Mouse (Mus musculus) MEL (cell line): ENCODE measurements at regions not wholly inside any gene's neighbourhood (a gene's known extent, or its start where the extent isn't known, plus 50 kb on each side); places are given as distances from the start of the nearest gene placed in this dataset.

Experiments used
- DNase-seq: peaks from one replicate; pipeline ENCODE4 v3.0.0; 2011; ENCODE audit warnings: low read depth, low spot score
- H3K27ac ChIP-seq: 2 replicates; pipeline ENCODE4 v1.5.1; 2012; ENCODE audit warnings: low read depth, mild to moderate bottlenecking, control low read depth, low read length, moderate library complexity; ENCODE audit not compliant: control insufficient read depth
- H3K27me3 ChIP-seq, 2 experiments: fragments of 150-350 bp in 1 of 2; sonication (generic) in 1 of 2; 2 replicates each; pipeline ENCODE4 v1.6.1; 2012; ENCODE audit warnings: low read length in 2 of 2, mild to moderate bottlenecking in 2 of 2, improper control_type of control experiment in 1 of 2, moderate library complexity in 1 of 2; ENCODE audit not compliant: insufficient read depth in 2 of 2, control insufficient read depth in 1 of 2
- H3K36me3 ChIP-seq, 2 experiments: 2 replicates each; pipeline ENCODE4 v1.6.1; 2012 to 2014; ENCODE audit warnings: low read length in 2 of 2, improper control_type of control experiment in 1 of 2, inconsistent platforms in 1 of 2, mild to moderate bottlenecking in 1 of 2; ENCODE audit not compliant: insufficient read depth in 2 of 2, control insufficient read depth in 1 of 2
- H3K4me1 ChIP-seq, 2 experiments: fragments of 150-350 bp in 1 of 2; sonication (generic) in 1 of 2; 2 replicates each; pipeline ENCODE4 v1.6.1; 2012; ENCODE audit warnings: low read length in 2 of 2, improper control_type of control experiment in 1 of 2, mild to moderate bottlenecking in 1 of 2; ENCODE audit not compliant: insufficient read depth in 2 of 2, control insufficient read depth in 1 of 2
- H3K4me3 ChIP-seq, 2 experiments: fragments of 150-350 bp in 1 of 2; sonication (generic) in 1 of 2; 2 replicates each; pipeline ENCODE4 v1.5.1; 2012; ENCODE audit warnings: low read depth in 2 of 2, low read length in 2 of 2, mild to moderate bottlenecking in 2 of 2, moderate library complexity in 2 of 2, control low read depth in 1 of 2, improper control_type of control experiment in 1 of 2; ENCODE audit not compliant: control insufficient read depth in 1 of 2, insufficient read depth in 1 of 2
- H3K79me2 ChIP-seq: 2 replicates; pipeline ENCODE4 v1.6.1; 2012; ENCODE audit warnings: mild to moderate bottlenecking, low read length, moderate library complexity; ENCODE audit not compliant: control insufficient read depth, poor library complexity, insufficient read depth
- H3K9ac ChIP-seq: 2 replicates; pipeline ENCODE4 v1.6.1; 2012; ENCODE audit warnings: low read depth, mild to moderate bottlenecking, control low read depth, low read length, moderate library complexity; ENCODE audit not compliant: control insufficient read depth, poor library complexity, severe bottlenecking
- H3K9me3 ChIP-seq: fragments of 150-350 bp; sonication (generic); replicated peaks from 2 replicates; pipeline ENCODE4 v1.6.1; 2012; ENCODE audit warnings: mild to moderate bottlenecking, low read length, improper control_type of control experiment, moderate library complexity; ENCODE audit not compliant: insufficient read depth
- BHLHE40 ChIP-seq: IDR thresholded peaks from 2 replicates; pipeline ENCODE4 v1.6.1; 2012; ENCODE audit warnings: low read depth, mild to moderate bottlenecking, inconsistent platforms, low read length, improper control_type of control experiment, borderline replicate concordance
- CHD1 ChIP-seq: IDR thresholded peaks from 2 replicates; pipeline ENCODE4 v1.6.1; 2012; ENCODE audit warnings: low read depth, mild to moderate bottlenecking, inconsistent platforms, low read length, improper control_type of control experiment
- CHD2 ChIP-seq: IDR thresholded peaks from 2 replicates; pipeline ENCODE4 v1.6.1; 2011; ENCODE audit warnings: low read length, improper control_type of control experiment
- E2F4 ChIP-seq: IDR thresholded peaks from 2 replicates; pipeline ENCODE4 v1.6.1; 2011; ENCODE audit warnings: low read depth, low read length, improper control_type of control experiment, borderline replicate concordance
- ELF1 ChIP-seq: IDR thresholded peaks from 2 replicates; pipeline ENCODE4 v1.6.1; 2014; ENCODE audit warnings: low read depth, mild to moderate bottlenecking, inconsistent platforms, low read length, improper control_type of control experiment, moderate library complexity
- EP300 ChIP-seq, 2 experiments: IDR thresholded peaks; 2 replicates each; pipeline ENCODE4 v1.6.1; 2011; ENCODE audit warnings: improper control_type of control experiment in 2 of 2, low read length in 2 of 2, low read depth in 1 of 2, mild to moderate bottlenecking in 1 of 2
- ETS1 ChIP-seq: IDR thresholded peaks from 2 replicates; pipeline ENCODE4 v1.6.1; 2012; ENCODE audit warnings: low read depth, mild to moderate bottlenecking, inconsistent platforms, low read length, improper control_type of control experiment, moderate library complexity
- GABPA ChIP-seq: IDR thresholded peaks from 2 replicates; pipeline ENCODE4 v1.6.1; 2012; ENCODE audit warnings: low read depth, mild to moderate bottlenecking, inconsistent platforms, low read length, improper control_type of control experiment, moderate library complexity
- GATA1 ChIP-seq: IDR thresholded peaks from 2 replicates; pipeline ENCODE4 v1.6.1; 2011; ENCODE audit warnings: low read depth, low read length, improper control_type of control experiment
- HCFC1 ChIP-seq: IDR thresholded peaks from 2 replicates; pipeline ENCODE4 v1.6.1; 2012; ENCODE audit warnings: low read depth, mild to moderate bottlenecking, inconsistent platforms, low read length, improper control_type of control experiment, moderate library complexity
- JUND ChIP-seq: IDR thresholded peaks from 2 replicates; pipeline ENCODE4 v1.6.1; 2011; ENCODE audit warnings: low read depth, mild to moderate bottlenecking, improper control_type of control experiment, low read length
- KAT2A ChIP-seq: conservative IDR thresholded peaks from 2 replicates; pipeline ENCODE4 v1.6.1; 2012; ENCODE audit warnings: low read depth, low read length, improper control_type of control experiment, inconsistent platforms
- MAFK ChIP-seq: IDR thresholded peaks from 2 replicates; pipeline ENCODE4 v1.6.1; 2011; ENCODE audit warnings: low read depth, mild to moderate bottlenecking, low read length, improper control_type of control experiment, borderline replicate concordance
- MAX ChIP-seq: IDR thresholded peaks from 2 replicates; pipeline ENCODE4 v1.6.1; 2011; ENCODE audit warnings: low read length, improper control_type of control experiment
- MAZ ChIP-seq: IDR thresholded peaks from 2 replicates; pipeline ENCODE4 v1.6.1; 2012; ENCODE audit warnings: low read depth, mild to moderate bottlenecking, inconsistent platforms, low read length, improper control_type of control experiment
- MEF2A ChIP-seq: IDR thresholded peaks from 2 replicates; pipeline ENCODE4 v1.6.1; 2014; ENCODE audit warnings: low read depth, mild to moderate bottlenecking, inconsistent platforms, low read length, improper control_type of control experiment; ENCODE audit not compliant: poor library complexity, insufficient replicate concordance, severe bottlenecking; ENCODE audit errors: extremely low read depth
- MXI1 ChIP-seq: IDR thresholded peaks from 2 replicates; pipeline ENCODE4 v1.6.1; 2011; ENCODE audit warnings: mild to moderate bottlenecking, low read depth, low read length, improper control_type of control experiment
- MYB ChIP-seq: IDR thresholded peaks from 2 replicates; pipeline ENCODE4 v1.6.1; 2011; ENCODE audit warnings: mild to moderate bottlenecking, low read depth, low read length, improper control_type of control experiment
- MYC ChIP-seq: IDR thresholded peaks from 2 replicates; pipeline ENCODE4 v1.6.1; 2011; ENCODE audit warnings: low read depth, mild to moderate bottlenecking, low read length, improper control_type of control experiment, moderate library complexity
- NELFE ChIP-seq: IDR thresholded peaks from 2 replicates; pipeline ENCODE4 v1.6.1; 2011; ENCODE audit warnings: low read depth, low read length, improper control_type of control experiment
- NRF1 ChIP-seq: IDR thresholded peaks from 2 replicates; pipeline ENCODE4 v1.6.1; 2014; ENCODE audit warnings: low read depth, mild to moderate bottlenecking, inconsistent platforms, low read length, improper control_type of control experiment, moderate library complexity; ENCODE audit not compliant: poor library complexity, insufficient read depth, severe bottlenecking
- POLR2A ChIP-seq, 2 experiments: IDR thresholded peaks; 2 replicates each; pipeline ENCODE4 v1.6.1; 2011 to 2012; ENCODE audit warnings: low read length in 2 of 2, mild to moderate bottlenecking in 2 of 2, control low read depth in 1 of 2, improper control_type of control experiment in 1 of 2, low read depth in 1 of 2, moderate library complexity in 1 of 2; ENCODE audit not compliant: control insufficient read depth in 1 of 2, insufficient read depth in 1 of 2, poor library complexity in 1 of 2
- POLR2AphosphoS2 ChIP-seq: IDR thresholded peaks from 2 replicates; pipeline ENCODE4 v1.6.1; 2011; ENCODE audit warnings: low read length, improper control_type of control experiment
- POLR2AphosphoS5 ChIP-seq: IDR thresholded peaks from 2 replicates; pipeline ENCODE4 v1.6.1; 2012; ENCODE audit warnings: low read depth, borderline replicate concordance, mild to moderate bottlenecking, inconsistent platforms, low read length, moderate library complexity, mixed read lengths
- RAD21 ChIP-seq: IDR thresholded peaks from 2 replicates; pipeline ENCODE4 v1.6.1; 2011; ENCODE audit warnings: mild to moderate bottlenecking, low read depth, low read length, improper control_type of control experiment
- RCOR1 ChIP-seq: IDR thresholded peaks from 2 replicates; pipeline ENCODE4 v1.6.1; 2012; ENCODE audit warnings: low read depth, mild to moderate bottlenecking, inconsistent platforms, low read length, improper control_type of control experiment
- SIN3A ChIP-seq: IDR thresholded peaks from 2 replicates; pipeline ENCODE4 v1.6.1; 2012; ENCODE audit warnings: low read length, improper control_type of control experiment, inconsistent platforms
- SMC3 ChIP-seq: IDR thresholded peaks from 2 replicates; pipeline ENCODE4 v1.6.1; 2011; ENCODE audit warnings: low read depth, low read length, improper control_type of control experiment
- TAL1 ChIP-seq: IDR thresholded peaks from 2 replicates; pipeline ENCODE4 v1.6.1; 2012; ENCODE audit warnings: mild to moderate bottlenecking, inconsistent platforms, low read length, moderate library complexity, mixed read lengths
- TBP ChIP-seq: IDR thresholded peaks from 2 replicates; pipeline ENCODE4 v1.8.0; 2011; ENCODE audit warnings: low read depth, low read length, improper control_type of control experiment
- TCF12 ChIP-seq: IDR thresholded peaks from 2 replicates; pipeline ENCODE4 v1.6.1; 2014; ENCODE audit warnings: low read depth, mild to moderate bottlenecking, inconsistent platforms, low read length, improper control_type of control experiment, moderate library complexity
- UBTF ChIP-seq: IDR thresholded peaks from 2 replicates; pipeline ENCODE4 v1.6.1; 2012; ENCODE audit warnings: low read depth, mild to moderate bottlenecking, inconsistent platforms, low read length, improper control_type of control experiment, moderate library complexity, borderline replicate concordance; ENCODE audit not compliant: insufficient read depth
- USF1 ChIP-seq: IDR thresholded peaks from 2 replicates; pipeline ENCODE4 v1.6.1; 2014; ENCODE audit warnings: low read depth, mild to moderate bottlenecking, inconsistent platforms, low read length, improper control_type of control experiment, moderate library complexity
- USF2 ChIP-seq, 2 experiments: IDR thresholded peaks; 2 replicates each; pipeline ENCODE4 v1.6.1; 2011 to 2012; ENCODE audit warnings: improper control_type of control experiment in 2 of 2, low read length in 2 of 2, borderline replicate concordance in 1 of 2, inconsistent platforms in 1 of 2, low read depth in 1 of 2, mild to moderate bottlenecking in 1 of 2; ENCODE audit not compliant: insufficient read depth in 1 of 2
- ZC3H11A ChIP-seq: IDR thresholded peaks from 2 replicates; pipeline ENCODE4 v1.6.1; 2012; ENCODE audit warnings: low read depth, mild to moderate bottlenecking, inconsistent platforms, low read length, improper control_type of control experiment
- ZKSCAN1 ChIP-seq: IDR thresholded peaks from 2 replicates; pipeline ENCODE4 v1.6.1; 2012; ENCODE audit warnings: low read depth, mild to moderate bottlenecking, inconsistent platforms, low read length, improper control_type of control experiment, moderate library complexity
- ZMIZ1 ChIP-seq: IDR thresholded peaks from 2 replicates; pipeline ENCODE4 v1.6.1; 2012; ENCODE audit warnings: low read depth, mild to moderate bottlenecking, inconsistent platforms, low read length, improper control_type of control experiment, moderate library complexity
- ZNF384 ChIP-seq: IDR thresholded peaks from 2 replicates; pipeline ENCODE4 v1.6.1; 2012; ENCODE audit warnings: low read depth, mild to moderate bottlenecking, inconsistent platforms, low read length, improper control_type of control experiment

DNA sequence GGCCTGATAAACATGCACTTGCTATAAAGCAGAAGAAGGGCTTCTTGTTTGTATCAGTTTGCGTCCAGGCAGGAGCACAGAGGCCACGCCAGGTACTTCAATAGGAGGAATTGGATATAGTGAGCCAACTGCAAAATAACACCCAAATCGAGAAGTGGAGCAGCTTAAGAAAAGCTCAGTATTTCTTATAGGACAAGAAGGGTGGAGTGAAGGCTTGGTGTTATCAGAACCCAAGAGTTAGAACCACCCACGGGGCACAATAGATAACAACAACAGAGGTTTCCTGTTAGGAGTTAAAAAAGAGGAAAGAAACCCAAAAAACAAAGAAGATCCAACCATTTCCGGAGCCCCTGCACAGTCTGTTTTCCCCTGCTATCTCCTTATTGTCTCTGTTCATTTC, 126.4 kb upstream of the Bmp2 start:
- Histone ChIP-seq H3K4me1 (peaks cover 28 to 49% of the 10 kb centered on the region in 2 experiments), H3K9me3 (no peaks in the 10 kb centered on the region), H3K27me3 (no peaks in the 10 kb centered on the region), H3K4me3 (no peak overlapping the region), H3K36me3 (peaks cover 0 to 53% of the 10 kb centered on the region in 2 experiments; a peak in 2 of 4 replicates), H3K27ac (peak overlapping the region; percentile 90), H3K79me2 (no peaks in the 10 kb centered on the region), H3K9ac (no peak overlapping the region)
- DNase-seq, result peak; percentile 89
- TF ChIP-seq MAX (no peak), SMC3 (no peak), MAFK (no peak), ZNF384 (no peak; the same call in 1 of the 2 replicates), SIN3A (peak; percentile 70), ETS1 (peak; percentile 93), ZKSCAN1 (no peak), USF1 (no peak), MYC (0 out of 2 replicates have a peak, but pooled peaks have one; percentile 26), ELF1 (no peak), POLR2AphosphoS2 (no peak), POLR2AphosphoS5 (no peak), JUND (no peak), MAZ (no peak), GATA1 (peak; percentile 99), HCFC1 (peak; percentile 33; the same call in 1 of the 2 replicates), KAT2A (no peak), MYB (peak; percentile 22; the same call in 1 of the 2 replicates), TAL1 (peak; percentile 66), CHD2 (no peak), MEF2A (no peak), CHD1 (no peak), EP300 (IDR thresholded peaks at IDR 0.05; ENCODE audit: low read depth in 1 of 2, low read length in 2 of 2) (peak; percentile 97), ZC3H11A (no peak), RCOR1 (peak; percentile 93), NELFE (no peak), ZMIZ1 (no peak), TBP (peak; percentile 65; the same call in 1 of the 2 replicates), BHLHE40 (no peak; the same call in 1 of the 2 replicates), NRF1 (no peak), POLR2A (IDR thresholded peaks at IDR 0.05; ENCODE audit: control insufficient read depth in 1 of 2, insufficient read depth in 1 of 2, low read depth in 1 of 2, low read length in 2 of 2, poor library complexity in 1 of 2) (no peak), GABPA (no peak), UBTF (no peak), MXI1 (no peak), TCF12 (peak; percentile 91), RAD21 (no peak), E2F4 (no peak), USF2 (IDR thresholded peaks at IDR 0.05; ENCODE audit: borderline replicate concordance in 1 of 2, insufficient read depth in 1 of 2, low read depth in 1 of 2, low read length in 2 of 2) (no peak)
